Mouse (Mus musculus): ENCODE data around the gene Lyzl4. TPM values are rescaled to one million over a fixed set of nuclear protein-coding genes. Genes with fewer than 3 reads are reported as not detected.

The Lyzl4 gene
- polyA plus RNA-seq, 1 experiment, result not detected

DNA sequence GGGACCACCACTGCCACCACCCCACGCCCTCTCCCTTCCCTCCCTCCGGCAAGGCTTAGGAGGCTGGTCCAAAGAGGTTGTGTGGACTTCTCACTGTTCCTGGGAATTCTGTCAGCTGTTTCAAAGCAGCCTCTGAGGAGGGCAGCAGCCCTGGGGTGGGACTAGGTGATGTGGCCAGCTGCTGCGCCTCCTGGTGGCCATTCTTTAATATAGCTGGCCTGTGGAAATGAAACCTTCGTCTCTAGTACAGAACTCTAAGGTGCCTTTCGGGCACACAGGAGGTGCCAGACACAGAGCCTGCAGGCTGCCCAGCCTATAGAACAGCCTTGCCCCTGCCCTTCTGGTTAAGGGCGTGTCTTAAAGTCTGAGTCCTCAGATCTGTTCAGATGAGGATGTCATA, 37.7 kb upstream of the Lyzl4 start:
- Histone ChIP-seq H3K4me3 (ENCODE audit: low read depth, low read length) (no peak overlapping the region), H3K9ac (ENCODE audit: low read depth, poor library complexity, severe bottlenecking) (no peak overlapping the region), H3K9me3 (replicated peaks; ENCODE audit: control insufficient read depth, insufficient read depth, low read length, poor library complexity, severe bottlenecking) (no peaks in the 10 kb centered on the region), H3K36me3 (ENCODE audit: control insufficient read depth, insufficient read depth, low read length, poor library complexity, severe bottlenecking) (no peaks in the 10 kb centered on the region), H3K4me1 (ENCODE audit: control insufficient read depth, insufficient read depth, low read length) (no peaks in the 10 kb centered on the region), H3K27me3 (ENCODE audit: control insufficient read depth, insufficient read depth, low read length, poor library complexity, severe bottlenecking) (no peaks in the 10 kb centered on the region), H3K27ac (ENCODE audit: insufficient read depth, low read length) (no peak overlapping the region)
- no peak for TF ChIP-seq EP300 (IDR thresholded peaks at IDR 0.05; ENCODE audit: insufficient read depth, low read depth, low read length)
- TF ChIP-seq CTCF (IDR thresholded peaks at IDR 0.05; ENCODE audit: low read depth, low read length), result peak; percentile 76
- no peak for TF ChIP-seq POLR2A (IDR thresholded peaks at IDR 0.05; ENCODE audit: insufficient read depth, low read length)

- H3K4me1 ChIP-seq (ENCODE audit: control insufficient read depth, insufficient read depth, low read length), result no peaks in the 10 kb centered on the region
- H3K9ac ChIP-seq (ENCODE audit: low read depth, poor library complexity, severe bottlenecking), result no peak overlapping the region
- no peak overlapping the region for H3K27ac ChIP-seq (ENCODE audit: insufficient read depth, low read length)
- no peak overlapping the region for H3K4me3 ChIP-seq (ENCODE audit: low read depth, low read length)
- no peaks in the 10 kb centered on the region for H3K36me3 ChIP-seq (ENCODE audit: control insufficient read depth, insufficient read depth, low read length, poor library complexity, severe bottlenecking)
- H3K9me3 ChIP-seq (replicated peaks; ENCODE audit: control insufficient read depth, insufficient read depth, low read length, poor library complexity, severe bottlenecking), result no peaks in the 10 kb centered on the region
- no peaks in the 10 kb centered on the region for H3K27me3 ChIP-seq (ENCODE audit: control insufficient read depth, insufficient read depth, low read length, poor library complexity, severe bottlenecking)
- TF ChIP-seq POLR2A (IDR thresholded peaks at IDR 0.05; ENCODE audit: insufficient read depth, low read length) (no peak), CTCF (IDR thresholded peaks at IDR 0.05; ENCODE audit: low read depth, low read length) (no peak), EP300 (IDR thresholded peaks at IDR 0.05; ENCODE audit: insufficient read depth, low read depth, low read length) (no peak)
Observed at GRCm38 (mm10) chr9:121677476-121677875, 35.6 kb upstream of the Lyzl4 start.

- no peak overlapping the region for H3K9ac ChIP-seq (ENCODE audit: low read depth, poor library complexity, severe bottlenecking)
- TF ChIP-seq EP300 (IDR thresholded peaks at IDR 0.05; ENCODE audit: insufficient read depth, low read depth, low read length), result no peak
- TF ChIP-seq CTCF (IDR thresholded peaks at IDR 0.05; ENCODE audit: low read depth, low read length), result no peak
- TF ChIP-seq POLR2A (IDR thresholded peaks at IDR 0.05; ENCODE audit: insufficient read depth, low read length), result no peak
Observed at GRCm38 (mm10) chr9:121677069-121677468, 35.2 kb upstream of the Lyzl4 start.

DNA sequence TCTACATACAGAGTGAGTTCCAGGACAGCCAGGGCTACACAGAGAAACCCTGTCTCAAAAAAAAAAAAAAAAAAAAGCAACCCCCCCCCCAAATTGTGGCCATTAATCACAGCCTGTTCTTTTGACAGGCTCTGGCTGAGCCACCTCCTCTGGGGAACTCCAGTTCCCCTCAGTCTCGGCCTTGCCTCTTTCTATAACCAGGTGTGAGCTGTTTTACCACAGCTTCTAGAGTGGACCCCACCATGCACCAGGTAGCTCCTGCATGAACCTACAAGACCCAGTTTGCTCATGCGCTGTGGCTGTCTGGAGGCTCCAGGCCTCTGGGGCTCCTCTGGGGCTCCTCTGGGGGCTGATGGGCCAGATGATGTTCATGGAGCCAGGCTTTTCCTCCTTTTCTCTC, 33.7 kb upstream of the Lyzl4 start:
- TF ChIP-seq EP300 (IDR thresholded peaks at IDR 0.05; ENCODE audit: insufficient read depth, low read depth, low read length), result no peak
- no peaks in the 10 kb centered on the region for H3K27me3 ChIP-seq (ENCODE audit: control insufficient read depth, insufficient read depth, low read length, poor library complexity, severe bottlenecking)

More at GRCm38 (mm10) chr9:121677069-121677468, 35.2 kb upstream of the Lyzl4 start:
- Histone ChIP-seq H3K27me3 (ENCODE audit: control insufficient read depth, insufficient read depth, low read length, poor library complexity, severe bottlenecking) (no peaks in the 10 kb centered on the region), H3K9me3 (replicated peaks; ENCODE audit: control insufficient read depth, insufficient read depth, low read length, poor library complexity, severe bottlenecking) (no peaks in the 10 kb centered on the region), H3K4me1 (ENCODE audit: control insufficient read depth, insufficient read depth, low read length) (no peaks in the 10 kb centered on the region), H3K36me3 (ENCODE audit: control insufficient read depth, insufficient read depth, low read length, poor library complexity, severe bottlenecking) (no peaks in the 10 kb centered on the region), H3K27ac (ENCODE audit: insufficient read depth, low read length) (no peak overlapping the region), H3K4me3 (ENCODE audit: low read depth, low read length) (no peak overlapping the region)

GRCm38 (mm10) chr9:121675011-121675410, 33.1 kb upstream of the Lyzl4 start:
- no peaks in the 10 kb centered on the region for H3K9me3 ChIP-seq (replicated peaks; ENCODE audit: control insufficient read depth, insufficient read depth, low read length, poor library complexity, severe bottlenecking)
- no peak overlapping the region for H3K4me3 ChIP-seq (ENCODE audit: low read depth, low read length)
- no peak overlapping the region for H3K9ac ChIP-seq (ENCODE audit: low read depth, poor library complexity, severe bottlenecking)
- TF ChIP-seq EP300 (IDR thresholded peaks at IDR 0.05; ENCODE audit: insufficient read depth, low read depth, low read length), result no peak
- no peak for TF ChIP-seq POLR2A (IDR thresholded peaks at IDR 0.05; ENCODE audit: insufficient read depth, low read length)
- H3K27ac ChIP-seq (ENCODE audit: insufficient read depth, low read length), result no peak overlapping the region
- H3K27me3 ChIP-seq (ENCODE audit: control insufficient read depth, insufficient read depth, low read length, poor library complexity, severe bottlenecking), result no peaks in the 10 kb centered on the region
- no peaks in the 10 kb centered on the region for H3K4me1 ChIP-seq (ENCODE audit: control insufficient read depth, insufficient read depth, low read length)
- no peaks in the 10 kb centered on the region for H3K36me3 ChIP-seq (ENCODE audit: control insufficient read depth, insufficient read depth, low read length, poor library complexity, severe bottlenecking)

More for the DNA sequence above, 33.7 kb upstream of the Lyzl4 start:
- Histone ChIP-seq H3K4me1 (ENCODE audit: control insufficient read depth, insufficient read depth, low read length) (no peaks in the 10 kb centered on the region), H3K36me3 (ENCODE audit: control insufficient read depth, insufficient read depth, low read length, poor library complexity, severe bottlenecking) (no peaks in the 10 kb centered on the region), H3K9me3 (replicated peaks; ENCODE audit: control insufficient read depth, insufficient read depth, low read length, poor library complexity, severe bottlenecking) (no peaks in the 10 kb centered on the region), H3K27ac (ENCODE audit: insufficient read depth, low read length) (no peak overlapping the region), H3K4me3 (ENCODE audit: low read depth, low read length) (no peak overlapping the region), H3K9ac (ENCODE audit: low read depth, poor library complexity, severe bottlenecking) (no peak overlapping the region)

DNA sequence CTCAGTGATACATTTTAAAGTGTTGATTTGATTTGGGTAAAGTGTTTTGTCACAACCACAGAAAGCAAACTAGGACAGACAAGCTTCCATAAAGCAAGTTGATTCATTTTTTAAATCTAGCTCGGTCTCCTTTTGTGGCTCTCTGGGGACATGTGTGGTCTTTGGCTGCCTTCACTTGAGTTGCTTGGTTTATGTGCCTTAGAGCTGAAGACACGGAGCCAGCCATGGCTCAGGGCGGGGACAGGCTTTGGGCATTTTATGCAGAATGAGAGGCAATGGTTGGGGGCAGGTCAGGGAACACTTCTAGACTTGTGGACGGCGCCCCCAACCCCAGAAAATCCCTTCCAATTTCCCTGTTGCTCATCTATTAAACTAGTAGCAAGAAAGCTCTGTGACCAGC, 31.8 kb upstream of the Lyzl4 start:
- H3K4me3 ChIP-seq (ENCODE audit: low read depth, low read length), result no peak overlapping the region
- H3K9me3 ChIP-seq (replicated peaks; ENCODE audit: control insufficient read depth, insufficient read depth, low read length, poor library complexity, severe bottlenecking), result no peaks in the 10 kb centered on the region
- TF ChIP-seq EP300 (IDR thresholded peaks at IDR 0.05; ENCODE audit: insufficient read depth, low read depth, low read length) (no peak), POLR2A (IDR thresholded peaks at IDR 0.05; ENCODE audit: insufficient read depth, low read length) (no peak), CTCF (IDR thresholded peaks at IDR 0.05; ENCODE audit: low read depth, low read length) (no peak)
- no peaks in the 10 kb centered on the region for H3K4me1 ChIP-seq (ENCODE audit: control insufficient read depth, insufficient read depth, low read length)
- no peak overlapping the region for H3K27ac ChIP-seq (ENCODE audit: insufficient read depth, low read length)
- H3K9ac ChIP-seq (ENCODE audit: low read depth, poor library complexity, severe bottlenecking), result no peak overlapping the region
- no peaks in the 10 kb centered on the region for H3K36me3 ChIP-seq (ENCODE audit: control insufficient read depth, insufficient read depth, low read length, poor library complexity, severe bottlenecking)
- H3K27me3 ChIP-seq (ENCODE audit: control insufficient read depth, insufficient read depth, low read length, poor library complexity, severe bottlenecking), result no peaks in the 10 kb centered on the region

All from ES-Bruce4 (cell line).